Mouse (Mus musculus): Measurements from ENCODE around the gene Borcs6. TPM values are rescaled to one million over a fixed set of nuclear protein-coding genes. Genes with fewer than 3 reads are reported as not detected.

The Borcs6 gene
- polyA plus RNA-seq, 2 experiments = 12.3 to 15.2 TPM

GRCm38 (mm10) chr11:69106842-69107241, 47.3 kb downstream of the Borcs6 start:
- Histone ChIP-seq H3K9ac (ENCODE audit: low read depth, low read length, severe bottlenecking) (no peak overlapping the region), H3K27me3 (ENCODE audit: control insufficient read depth, insufficient read depth, low read length) (no peaks in the 10 kb centered on the region), H3K4me1 (ENCODE audit: control insufficient read depth, insufficient read depth, low read length) (peaks cover 3% of the 10 kb centered on the region; the same call in 1 of the 2 replicates), H3K27ac (replicated peaks; ENCODE audit: low read depth, low read length) (no peak overlapping the region), H3K36me3 (ENCODE audit: control insufficient read depth, insufficient read depth, low read length) (peaks cover 78% of the 10 kb centered on the region), H3K4me2 (replicated peaks; ENCODE audit: low read depth, low read length, severe bottlenecking) (no peak overlapping the region), H3K9me3 (ENCODE audit: control insufficient read depth, low read length) (no peaks in the 10 kb centered on the region), H3K4me3 (replicated peaks; ENCODE audit: low read length) (no peak overlapping the region)
- no peak for TF ChIP-seq POLR2A (IDR thresholded peaks at IDR 0.05; ENCODE audit: borderline replicate concordance, extremely low read depth, insufficient read depth, insufficient read length)
- ATAC-seq (ENCODE audit: low FRiP score, low read depth) (no peak), DNase-seq (ENCODE audit: low spot score) (no peak)
- WGBS = 83% methylated on average over 11 of the region's 11 CpGs

- peaks cover 70% of the 10 kb centered on the region for H3K36me3 ChIP-seq (ENCODE audit: control insufficient read depth, insufficient read depth, low read length)
- 91% methylated on average over 11 of the region's 11 CpGs for WGBS
- no peak for TF ChIP-seq POLR2A (IDR thresholded peaks at IDR 0.05; ENCODE audit: borderline replicate concordance, extremely low read depth, insufficient read depth, insufficient read length)
Measured at GRCm38 (mm10) chr11:69107676-69108075, 48.2 kb downstream of the Borcs6 start.

GRCm38 (mm10) chr11:69108223-69108622, 48.7 kb downstream of the Borcs6 start:
- Histone ChIP-seq H3K27ac (replicated peaks; ENCODE audit: low read depth, low read length) (no peak overlapping the region), H3K9ac (ENCODE audit: low read depth, low read length, severe bottlenecking) (no peak overlapping the region), H3K27me3 (ENCODE audit: control insufficient read depth, insufficient read depth, low read length) (no peaks in the 10 kb centered on the region), H3K36me3 (ENCODE audit: control insufficient read depth, insufficient read depth, low read length) (peaks cover 64% of the 10 kb centered on the region), H3K4me2 (replicated peaks; ENCODE audit: low read depth, low read length, severe bottlenecking) (no peak overlapping the region), H3K4me3 (replicated peaks; ENCODE audit: low read length) (no peak overlapping the region), H3K9me3 (ENCODE audit: control insufficient read depth, low read length) (no peaks in the 10 kb centered on the region), H3K4me1 (ENCODE audit: control insufficient read depth, insufficient read depth, low read length) (peaks cover 8% of the 10 kb centered on the region; the same call in 1 of the 2 replicates)
- DNase-seq (ENCODE audit: low spot score) (no peak), ATAC-seq (ENCODE audit: low FRiP score, low read depth) (no peak)
- no peak for TF ChIP-seq POLR2A (IDR thresholded peaks at IDR 0.05; ENCODE audit: borderline replicate concordance, extremely low read depth, insufficient read depth, insufficient read length)
- WGBS = 91% methylated on average over 9 of the region's 9 CpGs

More at GRCm38 (mm10) chr11:69107676-69108075, 48.2 kb downstream of the Borcs6 start:
- Histone ChIP-seq H3K4me1 (ENCODE audit: control insufficient read depth, insufficient read depth, low read length) (peaks cover 8% of the 10 kb centered on the region; the same call in 1 of the 2 replicates), H3K27me3 (ENCODE audit: control insufficient read depth, insufficient read depth, low read length) (no peaks in the 10 kb centered on the region), H3K27ac (replicated peaks; ENCODE audit: low read depth, low read length) (no peak overlapping the region), H3K4me2 (replicated peaks; ENCODE audit: low read depth, low read length, severe bottlenecking) (no peak overlapping the region), H3K4me3 (replicated peaks; ENCODE audit: low read length) (no peak overlapping the region), H3K9ac (ENCODE audit: low read depth, low read length, severe bottlenecking) (no peak overlapping the region), H3K9me3 (ENCODE audit: control insufficient read depth, low read length) (no peaks in the 10 kb centered on the region)
- no peak for DNase-seq (ENCODE audit: low spot score)
- ATAC-seq (ENCODE audit: low FRiP score, low read depth) = no peak

- H3K4me2 ChIP-seq (replicated peaks; ENCODE audit: low read depth, low read length, severe bottlenecking) = no peak overlapping the region
- no peaks in the 10 kb centered on the region for H3K27me3 ChIP-seq (ENCODE audit: control insufficient read depth, insufficient read depth, low read length)
- no peak for TF ChIP-seq POLR2A (IDR thresholded peaks at IDR 0.05; ENCODE audit: borderline replicate concordance, extremely low read depth, insufficient read depth, insufficient read length)
- peaks cover 8% of the 10 kb centered on the region; the same call in 1 of the 2 replicates for H3K4me1 ChIP-seq (ENCODE audit: control insufficient read depth, insufficient read depth, low read length)
- peaks cover 54% of the 10 kb centered on the region for H3K36me3 ChIP-seq (ENCODE audit: control insufficient read depth, insufficient read depth, low read length)
- WGBS = 79% methylated on average over 13 of the region's 13 CpGs
- no peak overlapping the region for H3K9ac ChIP-seq (ENCODE audit: low read depth, low read length, severe bottlenecking)
- no peak overlapping the region for H3K27ac ChIP-seq (replicated peaks; ENCODE audit: low read depth, low read length)
- H3K4me3 ChIP-seq (replicated peaks; ENCODE audit: low read length) = no peak overlapping the region
- no peaks in the 10 kb centered on the region for H3K9me3 ChIP-seq (ENCODE audit: control insufficient read depth, low read length)
- DNase-seq (ENCODE audit: low spot score) (no peak), ATAC-seq (ENCODE audit: low FRiP score, low read depth) (no peak)
Measured at GRCm38 (mm10) chr11:69109032-69109900, 49.7 kb downstream of the Borcs6 start.

- peak overlapping the region; percentile 46 for H3K4me3 ChIP-seq (replicated peaks; ENCODE audit: low read length)
- no peaks in the 10 kb centered on the region for H3K9me3 ChIP-seq (ENCODE audit: control insufficient read depth, low read length)
- no peak for TF ChIP-seq POLR2A (IDR thresholded peaks at IDR 0.05; ENCODE audit: borderline replicate concordance, extremely low read depth, insufficient read depth, insufficient read length)
- peak overlapping the region; percentile 58 for H3K4me2 ChIP-seq (replicated peaks; ENCODE audit: low read depth, low read length, severe bottlenecking)
- H3K27me3 ChIP-seq (ENCODE audit: control insufficient read depth, insufficient read depth, low read length) = no peaks in the 10 kb centered on the region
- peak overlapping the region; percentile 39; the same call in 1 of the 2 replicates for H3K27ac ChIP-seq (replicated peaks; ENCODE audit: low read depth, low read length)
- H3K9ac ChIP-seq (ENCODE audit: low read depth, low read length, severe bottlenecking) = peak overlapping the region; percentile 37
- DNase-seq (ENCODE audit: low spot score) (peak; percentile 94), ATAC-seq (ENCODE audit: low FRiP score, low read depth) (peak; percentile 85)
- WGBS = 2% methylated on average over 30 of the region's 30 CpGs
- peaks cover 42% of the 10 kb centered on the region for H3K36me3 ChIP-seq (ENCODE audit: control insufficient read depth, insufficient read depth, low read length)
- H3K4me1 ChIP-seq (ENCODE audit: control insufficient read depth, insufficient read depth, low read length) = peaks cover 8% of the 10 kb centered on the region; the same call in 1 of the 2 replicates
Measured at GRCm38 (mm10) chr11:69110319-69111046, 51.0 kb downstream of the Borcs6 start.

Other genes starting within 250 kb of the Borcs6 start
- gene Ndel1, start 187.9 kb upstream of the Borcs6 start, polyA plus RNA-seq (2012; rRNA removed) = 85.7 and 117 TPM in 2 replicates
- gene Ndel1, start 187.9 kb upstream of the Borcs6 start, polyA plus RNA-seq (2014; fragmentation: Nextera tagmentation; extraction: Ambion mirVana) = 91.8 and 96.2 TPM in 2 replicates
- gene Rnf222, start 171.2 kb upstream of the Borcs6 start, polyA plus RNA-seq (2012; rRNA removed) = 0.45 and 0.58 TPM in 2 replicates
- 0.32 and 0.89 TPM in 2 replicates for gene Rnf222, start 171.2 kb upstream of the Borcs6 start, polyA plus RNA-seq (2014; fragmentation: Nextera tagmentation; extraction: Ambion mirVana)
- 2,303 and 3,506 TPM in 2 replicates for gene Rpl26, start 158.1 kb upstream of the Borcs6 start, polyA plus RNA-seq (2012; rRNA removed)
- 1,158 and 1,230 TPM in 2 replicates for gene Rpl26, start 158.1 kb upstream of the Borcs6 start, polyA plus RNA-seq (2014; fragmentation: Nextera tagmentation; extraction: Ambion mirVana)
- 0.09 TPM in 1 of 2 replicates, not detected in the other for gene Odf4, start 132.6 kb upstream of the Borcs6 start, polyA plus RNA-seq (2012; rRNA removed)
- not detected in 2 replicates for gene Odf4, start 132.6 kb upstream of the Borcs6 start, polyA plus RNA-seq (2014; fragmentation: Nextera tagmentation; extraction: Ambion mirVana)
- gene Arhgef15, start 102.2 kb upstream of the Borcs6 start, polyA plus RNA-seq (2012; rRNA removed) = 12.3 and 23.7 TPM in 2 replicates
- gene Arhgef15, start 102.2 kb upstream of the Borcs6 start, polyA plus RNA-seq (2014; fragmentation: Nextera tagmentation; extraction: Ambion mirVana) = 5.3 and 6.6 TPM in 2 replicates
- 4.7 and 6.9 TPM in 2 replicates for gene Slc25a35, start 91.6 kb upstream of the Borcs6 start, polyA plus RNA-seq (2012; rRNA removed)
- 2.8 TPM in 2 replicates for gene Slc25a35, start 91.6 kb upstream of the Borcs6 start, polyA plus RNA-seq (2014; fragmentation: Nextera tagmentation; extraction: Ambion mirVana)
- 42.8 and 46.7 TPM in 2 replicates for gene Rangrf, start 84.5 kb upstream of the Borcs6 start, polyA plus RNA-seq (2012; rRNA removed)
- gene Rangrf, start 84.5 kb upstream of the Borcs6 start, polyA plus RNA-seq (2014; fragmentation: Nextera tagmentation; extraction: Ambion mirVana) = 43.4 and 46.3 TPM in 2 replicates
- gene Pfas, start 51.3 kb upstream of the Borcs6 start, polyA plus RNA-seq (2012; rRNA removed) = 27.0 and 35.6 TPM in 2 replicates
- 22.0 and 25.6 TPM in 2 replicates for gene Pfas, start 51.3 kb upstream of the Borcs6 start, polyA plus RNA-seq (2014; fragmentation: Nextera tagmentation; extraction: Ambion mirVana)
- 76.4 and 110 TPM in 2 replicates for gene Ctc1, start 43.8 kb upstream of the Borcs6 start, polyA plus RNA-seq (2012; rRNA removed)
- gene Ctc1, start 43.8 kb upstream of the Borcs6 start, polyA plus RNA-seq (2014; fragmentation: Nextera tagmentation; extraction: Ambion mirVana) = 44.6 and 49.1 TPM in 2 replicates
- gene Aurkb, start 14.1 kb upstream of the Borcs6 start, polyA plus RNA-seq (2012; rRNA removed) = 124 and 144 TPM in 2 replicates
- gene Aurkb, start 14.1 kb upstream of the Borcs6 start, polyA plus RNA-seq (2014; fragmentation: Nextera tagmentation; extraction: Ambion mirVana) = 109 and 116 TPM in 2 replicates
- 47.8 and 71.0 TPM in 2 replicates for gene Tmem107, start 11.1 kb downstream of the Borcs6 start, polyA plus RNA-seq (2012; rRNA removed)
- 54.4 and 55.2 TPM in 2 replicates for gene Tmem107, start 11.1 kb downstream of the Borcs6 start, polyA plus RNA-seq (2014; fragmentation: Nextera tagmentation; extraction: Ambion mirVana)
- gene Vamp2, start 28.8 kb downstream of the Borcs6 start, polyA plus RNA-seq (2012; rRNA removed) = 199 and 224 TPM in 2 replicates
- gene Vamp2, start 28.8 kb downstream of the Borcs6 start, polyA plus RNA-seq (2014; fragmentation: Nextera tagmentation; extraction: Ambion mirVana) = 89.8 and 98.1 TPM in 2 replicates
- 19.3 and 25.4 TPM in 2 replicates for gene Per1, start 35.5 kb downstream of the Borcs6 start, polyA plus RNA-seq (2012; rRNA removed)
- 16.0 and 22.5 TPM in 2 replicates for gene Per1, start 35.5 kb downstream of the Borcs6 start, polyA plus RNA-seq (2014; fragmentation: Nextera tagmentation; extraction: Ambion mirVana)
- gene Hes7, start 60.7 kb downstream of the Borcs6 start, polyA plus RNA-seq (2012; rRNA removed) = 1.1 and 1.4 TPM in 2 replicates
- gene Hes7, start 60.7 kb downstream of the Borcs6 start, polyA plus RNA-seq (2014; fragmentation: Nextera tagmentation; extraction: Ambion mirVana) = 0.30 and 0.77 TPM in 2 replicates
- gene 9130213A22Rik, start 62.9 kb downstream of the Borcs6 start, polyA plus RNA-seq (2012; rRNA removed) = 1.1 and 1.4 TPM in 2 replicates
- 0.41 and 0.77 TPM in 2 replicates for gene 9130213A22Rik, start 62.9 kb downstream of the Borcs6 start, polyA plus RNA-seq (2014; fragmentation: Nextera tagmentation; extraction: Ambion mirVana)
- 1.6 TPM in 2 replicates for gene Aloxe3, start 66.2 kb downstream of the Borcs6 start, polyA plus RNA-seq (2012; rRNA removed)
- gene Aloxe3, start 66.2 kb downstream of the Borcs6 start, polyA plus RNA-seq (2014; fragmentation: Nextera tagmentation; extraction: Ambion mirVana) = 1.6 and 2.2 TPM in 2 replicates
- 0.24 and 0.26 TPM in 2 replicates for gene Alox12b, start 97.3 kb downstream of the Borcs6 start, polyA plus RNA-seq (2012; rRNA removed)
- 0.26 and 0.83 TPM in 2 replicates for gene Alox12b, start 97.3 kb downstream of the Borcs6 start, polyA plus RNA-seq (2014; fragmentation: Nextera tagmentation; extraction: Ambion mirVana)
- gene Alox8, start 138.1 kb downstream of the Borcs6 start, polyA plus RNA-seq (2012; rRNA removed) = 0.04 and 0.06 TPM in 2 replicates
- 0.08 and 0.15 TPM in 2 replicates for gene Alox8, start 138.1 kb downstream of the Borcs6 start, polyA plus RNA-seq (2014; fragmentation: Nextera tagmentation; extraction: Ambion mirVana)
- gene Gucy2e, start 177.3 kb downstream of the Borcs6 start, polyA plus RNA-seq (2012; rRNA removed) = 0.09 and 0.14 TPM in 2 replicates
- gene Gucy2e, start 177.3 kb downstream of the Borcs6 start, polyA plus RNA-seq (2014; fragmentation: Nextera tagmentation; extraction: Ambion mirVana) = 0.06 and 0.12 TPM in 2 replicates

All from limb, embryonic 14.5 days (tissue).